Mouse (Mus musculus): ENCODE measurements around the gene Sema4b. TPM values are rescaled to one million over a fixed set of nuclear protein-coding genes. Genes with fewer than 3 reads are reported as not detected.

Gene Sema4b
- 0.67 TPM for polyA plus RNA-seq (2014; fragmentation: Illumina TruSeq; extraction: RNeasy Lipid Tissue Mini Kit (QIAGEN cat#74804); ENCODE audit: low read depth, low replicate concordance)

GRCm38 (mm10) chr7:80186531-80187296 lies at the start of gene Sema4b:
Gene Sema4b (plus strand): TSS chr7:80186841.

DNA sequence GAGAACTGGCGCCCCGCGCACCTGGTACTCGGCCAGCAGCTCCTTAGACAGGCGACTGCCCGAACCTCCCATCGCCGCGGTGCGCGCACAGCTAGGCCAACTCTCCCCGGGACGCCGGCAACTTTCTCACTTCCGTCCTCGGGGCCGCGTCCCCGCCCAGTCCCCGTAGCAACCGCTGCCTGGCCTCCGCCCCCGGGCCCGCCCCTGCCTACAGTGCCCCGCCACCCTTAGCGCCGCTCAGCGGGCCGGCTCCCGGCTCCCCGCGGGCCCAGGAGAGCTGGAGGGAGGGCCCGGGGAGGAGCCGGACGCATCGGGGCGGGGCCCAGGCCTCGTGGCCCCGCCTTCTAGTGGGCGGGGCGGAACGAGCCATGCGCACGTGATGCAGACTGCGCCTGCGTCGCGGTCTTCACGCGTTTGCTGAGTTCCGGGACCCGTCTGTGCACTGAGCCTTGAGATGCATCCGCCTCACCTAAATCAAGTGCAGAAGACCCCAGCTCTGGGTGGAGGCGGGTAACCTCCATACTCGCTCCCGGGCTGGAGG lies 45.9 kb downstream of the Sema4b start, which contains the start of the genes Cib1 and Gdpgp1:
Cib1 (minus strand) TSS at position 325 of the 541 bp plus-strand sequence.
Gdpgp1 (plus strand) TSS at position 377 of the 541 bp plus-strand sequence.

GRCm38 (mm10) chr7:80246148-80246721 lies 59.6 kb downstream of the Sema4b start, which contains the start of gene Ttll13:
Gene Ttll13 (plus strand): TSS chr7:80246376.

DNA sequence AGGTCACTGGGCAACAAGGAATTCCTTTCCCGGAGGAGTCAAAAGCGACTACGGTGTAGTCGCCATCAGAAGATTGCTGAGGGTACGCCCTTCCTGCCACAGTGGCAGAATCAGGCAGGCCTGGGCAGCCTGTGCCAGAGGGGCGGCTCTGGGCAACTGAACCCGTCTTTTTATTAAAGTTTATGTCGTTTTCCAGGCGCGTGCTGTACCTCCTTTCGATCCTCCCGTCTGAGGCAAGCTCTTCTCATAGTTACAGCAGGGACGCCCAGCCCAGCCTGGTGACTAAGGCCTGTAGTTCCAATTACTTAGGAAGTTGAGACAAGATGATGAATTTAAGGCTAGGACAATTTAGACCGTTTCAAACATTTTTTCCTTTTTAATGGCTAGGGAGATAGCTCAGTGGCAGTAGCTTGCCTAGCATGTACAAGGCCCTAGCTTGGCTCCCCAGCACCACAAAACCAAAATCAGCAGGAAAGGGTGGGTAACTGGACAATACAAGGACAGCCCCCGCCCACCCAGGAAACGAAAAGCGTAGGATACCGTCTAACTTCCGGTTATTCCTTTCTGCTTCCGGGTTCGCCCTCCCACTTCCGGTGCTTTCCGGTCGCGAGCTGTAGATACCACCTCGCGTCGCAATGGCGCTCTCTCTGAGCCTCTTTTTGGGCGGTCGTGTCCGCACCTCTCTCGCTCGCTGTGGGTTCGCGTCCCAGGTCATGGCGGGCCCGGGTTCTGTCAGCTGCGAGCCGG lies 74.2 kb downstream of the Sema4b start, which contains the start of gene Ngrn:
Ngrn (plus strand) TSS at position 591 of the 747 bp plus-strand sequence.

GRCm38 (mm10) chr7:80268897-80269750 lies 82.5 kb downstream of the Sema4b start, which contains the start of gene Vps33b:
Gene Vps33b (plus strand): TSS chr7:80269649.

Other genes starting within 250 kb of the Sema4b start
- gene Zfp710, start 162.0 kb upstream of the Sema4b start, polyA plus RNA-seq (2014; fragmentation: Illumina TruSeq; extraction: RNeasy Lipid Tissue Mini Kit (QIAGEN cat#74804); ENCODE audit: low read depth, low replicate concordance): 0.24 TPM
- 0.85 TPM for gene Idh2, start 71.4 kb upstream of the Sema4b start, polyA plus RNA-seq (2014; fragmentation: Illumina TruSeq; extraction: RNeasy Lipid Tissue Mini Kit (QIAGEN cat#74804); ENCODE audit: low read depth, low replicate concordance)
- 49.1 TPM for gene Cib1, start 46.0 kb downstream of the Sema4b start, polyA plus RNA-seq (2014; fragmentation: Illumina TruSeq; extraction: RNeasy Lipid Tissue Mini Kit (QIAGEN cat#74804); ENCODE audit: low read depth, low replicate concordance)
- gene Gdpgp1, start 46.0 kb downstream of the Sema4b start, polyA plus RNA-seq (2014; fragmentation: Illumina TruSeq; extraction: RNeasy Lipid Tissue Mini Kit (QIAGEN cat#74804); ENCODE audit: low read depth, low replicate concordance): 0.91 TPM
- gene Ttll13, start 59.5 kb downstream of the Sema4b start, polyA plus RNA-seq (2014; fragmentation: Illumina TruSeq; extraction: RNeasy Lipid Tissue Mini Kit (QIAGEN cat#74804); ENCODE audit: low read depth, low replicate concordance): 226 TPM
- 5.7 TPM for gene Ngrn, start 74.4 kb downstream of the Sema4b start, polyA plus RNA-seq (2014; fragmentation: Illumina TruSeq; extraction: RNeasy Lipid Tissue Mini Kit (QIAGEN cat#74804); ENCODE audit: low read depth, low replicate concordance)
- gene Vps33b, start 82.8 kb downstream of the Sema4b start, polyA plus RNA-seq (2014; fragmentation: Illumina TruSeq; extraction: RNeasy Lipid Tissue Mini Kit (QIAGEN cat#74804); ENCODE audit: low read depth, low replicate concordance): 4.8 TPM
- gene Prc1, start 107.6 kb downstream of the Sema4b start, polyA plus RNA-seq (2014; fragmentation: Illumina TruSeq; extraction: RNeasy Lipid Tissue Mini Kit (QIAGEN cat#74804); ENCODE audit: low read depth, low replicate concordance): 157 TPM
- 4.5 TPM for gene Rccd1, start 137.6 kb downstream of the Sema4b start, polyA plus RNA-seq (2014; fragmentation: Illumina TruSeq; extraction: RNeasy Lipid Tissue Mini Kit (QIAGEN cat#74804); ENCODE audit: low read depth, low replicate concordance)
- gene Unc45a, start 154.2 kb downstream of the Sema4b start, polyA plus RNA-seq (2014; fragmentation: Illumina TruSeq; extraction: RNeasy Lipid Tissue Mini Kit (QIAGEN cat#74804); ENCODE audit: low read depth, low replicate concordance): 1.2 TPM
- gene Hddc3, start 156.3 kb downstream of the Sema4b start, polyA plus RNA-seq (2014; fragmentation: Illumina TruSeq; extraction: RNeasy Lipid Tissue Mini Kit (QIAGEN cat#74804); ENCODE audit: low read depth, low replicate concordance): 5.7 TPM
- 14.6 TPM for gene Man2a2, start 184.5 kb downstream of the Sema4b start, polyA plus RNA-seq (2014; fragmentation: Illumina TruSeq; extraction: RNeasy Lipid Tissue Mini Kit (QIAGEN cat#74804); ENCODE audit: low read depth, low replicate concordance)
- not detected for gene Fes, start 201.1 kb downstream of the Sema4b start, polyA plus RNA-seq (2014; fragmentation: Illumina TruSeq; extraction: RNeasy Lipid Tissue Mini Kit (QIAGEN cat#74804); ENCODE audit: low read depth, low replicate concordance)
- 0.48 TPM for gene Furin, start 218.6 kb downstream of the Sema4b start, polyA plus RNA-seq (2014; fragmentation: Illumina TruSeq; extraction: RNeasy Lipid Tissue Mini Kit (QIAGEN cat#74804); ENCODE audit: low read depth, low replicate concordance)